Mouse (Mus musculus): ENCODE results near the gene Vmn1r200. TPM values are rescaled to one million over a fixed set of nuclear protein-coding genes. Genes with fewer than 3 reads are reported as not detected.
A peak's percentile ranks its signal among the peaks of the same experiment; 100 is the strongest.
"Not testable (repeated sequence)": the region's sequence is repeated elsewhere in the genome, so short reads cannot be mapped to it uniquely, and the experiment has no call there.

Gene Vmn1r200
- not detected in 2 replicates for polyA plus RNA-seq (2014; fragmentation: Nextera tagmentation; extraction: Ambion mirVana)

- Histone ChIP-seq H3K27me3 (ENCODE audit: control insufficient read depth, insufficient read depth, low read length) (no peaks in the 10 kb centered on the region), H3K4me2 (ENCODE audit: low read length) (no peak within 1 kb of the TSS), H3K27ac (replicated peaks in 1 of 2; ENCODE audit: control insufficient read depth in 1 of 2, insufficient read depth in 1 of 2, low read depth in 2 of 2, low read length in 2 of 2) (no peak within 1 kb of the TSS), H3K4me1 (ENCODE audit: control insufficient read depth in 2 of 2, insufficient read depth in 2 of 2, low read length in 2 of 2) (no peaks in the 10 kb centered on the region), H3K36me3 (ENCODE audit: control insufficient read depth, insufficient read depth, low read length) (no peaks in the 10 kb centered on the region), H3K9me3 (ENCODE audit: control insufficient read depth, low read length) (no peaks in the 10 kb centered on the region), H3K4me3 (ENCODE audit: control insufficient read depth in 1 of 2, insufficient read depth in 1 of 2, low read depth in 1 of 2, low read length in 2 of 2) (no peak within 1 kb of the TSS), H3K9ac (ENCODE audit: low read length) (no peak within 1 kb of the TSS)
- no peak for ATAC-seq (ENCODE audit: insufficient number of reproducible peaks, insufficient read depth, low FRiP score, low read depth)
- WGBS = 69% methylated on average over 3 of the region's 3 CpGs
Observed at GRCm38 (mm10) chr13:22390073-22390472, at the start of gene Vmn1r200. Gene Vmn1r200, plus strand, starts transcription at chr13:22390373.

GRCm38 (mm10) chr13:22350064-22350463 lies 40.1 kb upstream of the Vmn1r200 start, which contains the start of gene Vmn1r198:
Gene Vmn1r198, plus strand, starts transcription at chr13:22350364.
- 24% methylated on average over 1 of the region's 1 CpGs for WGBS
- ATAC-seq (ENCODE audit: insufficient number of reproducible peaks, insufficient read depth, low FRiP score, low read depth) = no peak
- Histone ChIP-seq H3K4me2 (ENCODE audit: low read length) (no peak within 1 kb of the TSS), H3K4me3 (ENCODE audit: control insufficient read depth in 1 of 2, insufficient read depth in 1 of 2, low read depth in 1 of 2, low read length in 2 of 2) (no peak within 1 kb of the TSS), H3K27ac (replicated peaks in 1 of 2; ENCODE audit: control insufficient read depth in 1 of 2, insufficient read depth in 1 of 2, low read depth in 2 of 2, low read length in 2 of 2) (no peak within 1 kb of the TSS), H3K4me1 (ENCODE audit: control insufficient read depth in 2 of 2, insufficient read depth in 2 of 2, low read length in 2 of 2) (no peaks in the 10 kb centered on the region), H3K36me3 (ENCODE audit: control insufficient read depth, insufficient read depth, low read length) (no peaks in the 10 kb centered on the region), H3K9ac (ENCODE audit: low read length) (no peak within 1 kb of the TSS), H3K9me3 (ENCODE audit: control insufficient read depth, low read length) (no peaks in the 10 kb centered on the region), H3K27me3 (ENCODE audit: control insufficient read depth, insufficient read depth, low read length) (no peaks in the 10 kb centered on the region)

GRCm38 (mm10) chr13:22350813-22351212 lies 39.4 kb upstream of the Vmn1r200 start:
- Histone ChIP-seq H3K4me1 (ENCODE audit: control insufficient read depth in 2 of 2, insufficient read depth in 2 of 2, low read length in 2 of 2) (no peaks in the 10 kb centered on the region), H3K4me2 (ENCODE audit: low read length) (no peak overlapping the region), H3K9me3 (ENCODE audit: control insufficient read depth, low read length) (no peaks in the 10 kb centered on the region), H3K27me3 (ENCODE audit: control insufficient read depth, insufficient read depth, low read length) (no peaks in the 10 kb centered on the region), H3K9ac (ENCODE audit: low read length) (no peak overlapping the region), H3K27ac (replicated peaks in 1 of 2; ENCODE audit: control insufficient read depth in 1 of 2, insufficient read depth in 1 of 2, low read depth in 2 of 2, low read length in 2 of 2) (no peak overlapping the region), H3K36me3 (ENCODE audit: control insufficient read depth, insufficient read depth, low read length) (no peaks in the 10 kb centered on the region), H3K4me3 (ENCODE audit: control insufficient read depth in 1 of 2, insufficient read depth in 1 of 2, low read depth in 1 of 2, low read length in 2 of 2) (no peak overlapping the region)
- 67% methylated on average over 1 of the region's 1 CpGs for WGBS
- no peak for ATAC-seq (ENCODE audit: insufficient number of reproducible peaks, insufficient read depth, low FRiP score, low read depth)

GRCm38 (mm10) chr13:22379518-22379917 lies 10.7 kb upstream of the Vmn1r200 start, which contains the start of gene Vmn1r199:
Gene Vmn1r199, plus strand, starts transcription at chr13:22379818.
- H3K27me3 ChIP-seq (ENCODE audit: control insufficient read depth, insufficient read depth, low read length) = no peaks in the 10 kb centered on the region
- H3K4me1 ChIP-seq (ENCODE audit: control insufficient read depth in 2 of 2, insufficient read depth in 2 of 2, low read length in 2 of 2) = no peaks in the 10 kb centered on the region
- no peak within 1 kb of the TSS; a peak in 1 of 4 replicates for H3K27ac ChIP-seq (replicated peaks in 1 of 2; ENCODE audit: control insufficient read depth in 1 of 2, insufficient read depth in 1 of 2, low read depth in 2 of 2, low read length in 2 of 2)
- 73% methylated on average over 2 of the region's 2 CpGs for WGBS
- H3K36me3 ChIP-seq (ENCODE audit: control insufficient read depth, insufficient read depth, low read length) = no peaks in the 10 kb centered on the region
- no peak within 1 kb of the TSS for H3K4me2 ChIP-seq (ENCODE audit: low read length)
- no peak within 1 kb of the TSS for H3K9ac ChIP-seq (ENCODE audit: low read length)
- no peaks in the 10 kb centered on the region for H3K9me3 ChIP-seq (ENCODE audit: control insufficient read depth, low read length)
- no peak within 1 kb of the TSS for H3K4me3 ChIP-seq (ENCODE audit: control insufficient read depth in 1 of 2, insufficient read depth in 1 of 2, low read depth in 1 of 2, low read length in 2 of 2)
- no peak for ATAC-seq (ENCODE audit: insufficient number of reproducible peaks, insufficient read depth, low FRiP score, low read depth)

GRCm38 (mm10) chr13:22381128-22381527 lies 9.0 kb upstream of the Vmn1r200 start:
- peak overlapping the region; percentile 48 to 51; a peak in 2 of 4 replicates for H3K27ac ChIP-seq (replicated peaks in 1 of 2; ENCODE audit: control insufficient read depth in 1 of 2, insufficient read depth in 1 of 2, low read depth in 2 of 2, low read length in 2 of 2)
- H3K27me3 ChIP-seq (ENCODE audit: control insufficient read depth, insufficient read depth, low read length); H3K4me1 ChIP-seq (ENCODE audit: control insufficient read depth in 2 of 2, insufficient read depth in 2 of 2, low read length in 2 of 2); H3K4me2 ChIP-seq (ENCODE audit: low read length); H3K4me3 ChIP-seq (ENCODE audit: control insufficient read depth in 1 of 2, insufficient read depth in 1 of 2, low read depth in 1 of 2, low read length in 2 of 2); H3K9ac ChIP-seq (ENCODE audit: low read length); H3K9me3 ChIP-seq (ENCODE audit: control insufficient read depth, low read length); ATAC-seq (ENCODE audit: insufficient number of reproducible peaks, insufficient read depth, low FRiP score, low read depth); H3K36me3 ChIP-seq (ENCODE audit: control insufficient read depth, insufficient read depth, low read length): not testable (repeated sequence)
- 27% methylated on average over 3 of the region's 3 CpGs for WGBS

- no peaks in the 10 kb centered on the region for H3K27me3 ChIP-seq (ENCODE audit: control insufficient read depth, insufficient read depth, low read length)
- ATAC-seq (ENCODE audit: insufficient number of reproducible peaks, insufficient read depth, low FRiP score, low read depth) = no peak
- no peak overlapping the region for H3K27ac ChIP-seq (replicated peaks in 1 of 2; ENCODE audit: control insufficient read depth in 1 of 2, insufficient read depth in 1 of 2, low read depth in 2 of 2, low read length in 2 of 2)
- WGBS = 72% methylated on average over 3 of the region's 3 CpGs
- no peak overlapping the region for H3K9ac ChIP-seq (ENCODE audit: low read length)
- H3K36me3 ChIP-seq (ENCODE audit: control insufficient read depth, insufficient read depth, low read length) = no peaks in the 10 kb centered on the region
- H3K4me2 ChIP-seq (ENCODE audit: low read length) = no peak overlapping the region
- H3K4me3 ChIP-seq (ENCODE audit: control insufficient read depth in 1 of 2, insufficient read depth in 1 of 2, low read depth in 1 of 2, low read length in 2 of 2) = no peak overlapping the region
- H3K4me1 ChIP-seq (ENCODE audit: control insufficient read depth in 2 of 2, insufficient read depth in 2 of 2, low read length in 2 of 2) = no peaks in the 10 kb centered on the region
- H3K9me3 ChIP-seq (ENCODE audit: control insufficient read depth, low read length) = no peaks in the 10 kb centered on the region
Observed at GRCm38 (mm10) chr13:22383401-22383800, 6.8 kb upstream of the Vmn1r200 start.

GRCm38 (mm10) chr13:22387050-22387449 lies 3.1 kb upstream of the Vmn1r200 start:
- no peaks in the 10 kb centered on the region for H3K36me3 ChIP-seq (ENCODE audit: control insufficient read depth, insufficient read depth, low read length)
- H3K9me3 ChIP-seq (ENCODE audit: control insufficient read depth, low read length) = no peaks in the 10 kb centered on the region
- H3K4me2 ChIP-seq (ENCODE audit: low read length) = no peak overlapping the region
- no peak for ATAC-seq (ENCODE audit: insufficient number of reproducible peaks, insufficient read depth, low FRiP score, low read depth)
- H3K27me3 ChIP-seq (ENCODE audit: control insufficient read depth, insufficient read depth, low read length) = no peaks in the 10 kb centered on the region
- H3K9ac ChIP-seq (ENCODE audit: low read length) = no peak overlapping the region
- no peak overlapping the region for H3K4me3 ChIP-seq (ENCODE audit: control insufficient read depth in 1 of 2, insufficient read depth in 1 of 2, low read depth in 1 of 2, low read length in 2 of 2)
- no peaks in the 10 kb centered on the region for H3K4me1 ChIP-seq (ENCODE audit: control insufficient read depth in 2 of 2, insufficient read depth in 2 of 2, low read length in 2 of 2)
- no peak overlapping the region for H3K27ac ChIP-seq (replicated peaks in 1 of 2; ENCODE audit: control insufficient read depth in 1 of 2, insufficient read depth in 1 of 2, low read depth in 2 of 2, low read length in 2 of 2)
- 67% methylated on average over 1 of the region's 1 CpGs for WGBS

GRCm38 (mm10) chr13:22402978-22403377 lies 12.8 kb downstream of the Vmn1r200 start:
- 50% methylated on average over 1 of the region's 1 CpGs for WGBS
- Histone ChIP-seq H3K4me2 (ENCODE audit: low read length) (no peak overlapping the region), H3K9ac (ENCODE audit: low read length) (no peak overlapping the region), H3K9me3 (ENCODE audit: control insufficient read depth, low read length) (peaks cover 11% of the 10 kb centered on the region; the same call in 1 of the 2 replicates), H3K4me1 (ENCODE audit: control insufficient read depth in 2 of 2, insufficient read depth in 2 of 2, low read length in 2 of 2) (no peaks in the 10 kb centered on the region), H3K27ac (replicated peaks in 1 of 2; ENCODE audit: control insufficient read depth in 1 of 2, insufficient read depth in 1 of 2, low read depth in 2 of 2, low read length in 2 of 2) (no peak overlapping the region), H3K4me3 (ENCODE audit: control insufficient read depth in 1 of 2, insufficient read depth in 1 of 2, low read depth in 1 of 2, low read length in 2 of 2) (no peak overlapping the region), H3K27me3 (ENCODE audit: control insufficient read depth, insufficient read depth, low read length) (no peaks in the 10 kb centered on the region), H3K36me3 (ENCODE audit: control insufficient read depth, insufficient read depth, low read length) (no peaks in the 10 kb centered on the region)
- ATAC-seq (ENCODE audit: insufficient number of reproducible peaks, insufficient read depth, low FRiP score, low read depth) = no peak

Data from heart, embryonic 14.5 days (tissue).